Mouse (Mus musculus) heart, adult 2 months (tissue): Measurements from ENCODE around the gene Alx1.

Source experiments
- CTCF ChIP-seq: fragments of 200-600 bp; IDR thresholded peaks from 2 replicates; pipeline ENCODE4 v1.8.1; 2022; ENCODE audit warnings: antibody characterized with exemption, mild to moderate bottlenecking, moderate library complexity
- EP300 ChIP-seq: fragments of 200-500 bp; IDR thresholded peaks from 2 replicates; pipeline ENCODE4 v1.6.1; 2011; ENCODE audit warnings: low read depth, low read length, control low read depth; ENCODE audit not compliant: insufficient read depth
- POLR2A ChIP-seq: fragments of 200-500 bp; IDR thresholded peaks from 2 replicates; pipeline ENCODE4 v1.6.1; 2011; ENCODE audit warnings: mild to moderate bottlenecking, low read depth, low read length, control low read depth; ENCODE audit not compliant: insufficient read depth

DNA sequence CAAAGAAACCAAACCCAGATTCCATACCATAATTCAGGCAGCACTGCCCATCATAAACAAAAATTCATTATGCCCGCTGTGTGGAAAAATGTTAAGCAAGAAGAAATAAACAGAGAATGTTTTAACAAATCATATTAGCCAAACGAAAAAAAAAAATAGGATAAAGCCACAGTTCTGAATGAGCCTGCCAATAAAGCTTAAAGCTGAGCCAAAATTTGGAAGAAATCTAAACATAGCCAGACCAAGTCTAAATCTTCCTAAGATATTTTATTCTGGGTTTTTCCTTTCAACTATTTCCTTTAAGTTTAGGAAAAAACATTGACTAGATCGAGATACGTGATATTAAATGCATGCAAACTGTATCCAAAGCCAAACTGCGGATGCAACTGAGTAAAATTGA lies 54.9 kb downstream of the Alx1 start:
- TF ChIP-seq CTCF (no peak), POLR2A (no peak), EP300 (no peak)
